Mouse (Mus musculus) myocyte (in vitro differentiated cells): ENCODE results near the gene Napepld.

Source experiments
- CEBPB ChIP-seq: IDR thresholded peaks from 2 replicates; pipeline ENCODE4 v1.6.1; 2011; ENCODE audit warnings: mild to moderate bottlenecking, moderate library complexity; ENCODE audit not compliant: poor library complexity, insufficient read depth, severe bottlenecking
- E2F4 ChIP-seq: IDR thresholded peaks from one replicate; pipeline ENCODE4 v1.6.1; 2011; ENCODE audit warnings: mild to moderate bottlenecking, control low read depth, moderate library complexity; ENCODE audit not compliant: insufficient read depth
- MAX ChIP-seq: IDR thresholded peaks from one replicate; pipeline ENCODE4 v1.6.1; 2011; ENCODE audit warnings: low read depth, mild to moderate bottlenecking, control low read depth
- MYOG ChIP-seq, 3 experiments: IDR thresholded peaks; one replicate each; pipeline ENCODE4 v1.6.1; 2011; ENCODE audit warnings: control low read depth in 2 of 3, low read depth in 2 of 3, mild to moderate bottlenecking in 2 of 3; ENCODE audit not compliant: insufficient read length in 2 of 3, control insufficient read depth in 1 of 3, insufficient read depth in 1 of 3
- POLR2A ChIP-seq: IDR thresholded peaks from one replicate; pipeline ENCODE4 v1.6.1; 2011; ENCODE audit warnings: low read depth, mild to moderate bottlenecking, control low read depth, moderate library complexity; ENCODE audit not compliant: insufficient read length
- POLR2AphosphoS2 ChIP-seq: IDR thresholded peaks from one replicate; pipeline ENCODE4 v1.6.1; 2011; ENCODE audit warnings: low read depth, control low read depth; ENCODE audit not compliant: insufficient read length
- SRF ChIP-seq: IDR thresholded peaks from one replicate; pipeline ENCODE4 v1.6.1; 2011; ENCODE audit warnings: low read depth; ENCODE audit not compliant: control insufficient read depth, insufficient read length
- TCF12 ChIP-seq: IDR thresholded peaks from one replicate; pipeline ENCODE4 v1.6.1; 2011; ENCODE audit warnings: mild to moderate bottlenecking, control low read depth; ENCODE audit not compliant: poor library complexity, insufficient read depth, severe bottlenecking
- TCF3 ChIP-seq: IDR thresholded peaks from one replicate; pipeline ENCODE4 v1.6.1; 2011; ENCODE audit warnings: low read depth, control low read depth; ENCODE audit not compliant: insufficient read length
- USF1 ChIP-seq: IDR thresholded peaks from one replicate; pipeline ENCODE4 v1.6.1; 2011; ENCODE audit warnings: low read depth, mild to moderate bottlenecking, control low read depth, moderate library complexity

DNA sequence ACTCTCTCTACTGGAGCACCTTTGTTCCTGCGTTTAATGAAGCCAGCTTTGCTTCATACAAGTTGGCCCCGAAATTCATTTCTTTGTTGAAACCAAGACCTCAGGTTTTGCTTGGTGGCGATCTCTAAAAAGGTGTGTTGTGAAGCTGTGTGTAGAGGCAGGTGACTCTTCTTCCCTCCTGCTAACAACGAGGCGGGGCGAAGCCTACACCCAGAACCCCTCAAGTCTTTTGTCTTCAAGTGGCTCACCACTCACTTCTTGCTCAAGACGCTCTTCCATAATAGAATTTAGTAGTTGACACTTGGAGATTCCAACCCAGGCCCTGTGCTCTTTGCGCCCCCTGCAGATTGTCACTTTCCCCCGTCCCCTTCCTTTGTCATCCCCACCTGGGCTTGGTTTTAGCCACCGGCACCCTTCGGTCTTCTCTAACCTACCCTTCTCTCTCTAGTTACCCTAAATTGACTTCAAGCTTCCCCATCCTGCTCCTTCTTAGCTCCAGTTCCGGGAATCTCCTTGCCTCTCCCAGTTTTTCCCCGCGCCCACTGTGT is 56.2 kb downstream of the Napepld start:
- TF ChIP-seq POLR2AphosphoS2 (no peak), USF1 (no peak), POLR2A (no peak), CEBPB (no peak), MAX (no peak), MYOG (IDR thresholded peaks at IDR 0.05; ENCODE audit: control insufficient read depth in 1 of 3, insufficient read depth in 1 of 3, insufficient read length in 2 of 3, low read depth in 2 of 3) (no peak), E2F4 (no peak), TCF12 (no peak), SRF (no peak), TCF3 (no peak)
